Mouse (Mus musculus) mesoderm, embryonic 11.5 days (tissue): ENCODE measurements around the gene Cnih3.

Experiments
- DNase-seq: peaks from one replicate; pipeline ENCODE4 v3.0.0-alpha.2; 2012; ENCODE audit warnings: low read depth, low spot score

Gene Cnih3

DNA sequence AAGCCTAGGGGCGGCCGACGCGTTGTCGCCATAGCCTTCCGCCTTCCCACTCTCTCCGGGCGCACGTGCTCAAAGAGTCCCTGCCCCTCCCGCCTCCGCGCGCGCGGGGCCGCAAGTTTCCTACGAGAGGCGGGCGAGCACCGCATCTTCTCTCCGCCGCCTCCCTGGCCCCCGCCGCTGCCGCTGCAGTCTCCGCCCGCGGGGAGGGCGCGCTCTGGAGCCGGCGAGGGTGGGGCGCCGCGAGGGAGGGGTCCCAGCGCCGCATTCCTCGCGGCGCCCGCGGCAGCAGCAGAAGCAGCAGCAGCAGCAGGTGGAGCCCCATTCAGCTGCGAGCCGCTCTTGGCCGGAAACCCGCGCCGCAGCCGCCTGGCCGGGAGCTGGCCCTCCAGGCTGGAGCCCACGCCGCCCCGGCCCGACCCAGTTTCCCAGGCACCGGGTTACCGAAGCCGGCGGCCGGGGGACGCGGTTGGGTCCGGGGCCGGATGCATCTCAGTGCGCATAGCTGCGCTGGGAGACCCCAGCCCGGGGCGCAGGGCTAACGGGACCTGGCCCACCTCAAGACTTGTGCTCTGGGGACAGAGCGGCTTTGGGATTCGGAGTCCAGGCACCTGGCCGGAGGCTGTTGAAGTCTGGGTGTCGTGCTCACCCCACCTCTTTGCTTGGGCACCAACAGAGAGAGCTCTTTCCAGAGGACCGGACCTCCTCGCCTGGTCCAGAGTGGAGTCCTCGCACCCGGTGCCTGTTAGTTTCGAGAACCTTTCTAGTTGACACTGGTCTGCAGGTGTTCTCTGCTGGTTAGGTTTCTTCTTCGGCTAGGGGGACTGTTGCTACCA is at the start of gene Cnih3:
Cnih3 (plus strand) TSS at position 262 of the 833 bp plus-strand sequence.
- peak; percentile 60 for DNase-seq

DNA sequence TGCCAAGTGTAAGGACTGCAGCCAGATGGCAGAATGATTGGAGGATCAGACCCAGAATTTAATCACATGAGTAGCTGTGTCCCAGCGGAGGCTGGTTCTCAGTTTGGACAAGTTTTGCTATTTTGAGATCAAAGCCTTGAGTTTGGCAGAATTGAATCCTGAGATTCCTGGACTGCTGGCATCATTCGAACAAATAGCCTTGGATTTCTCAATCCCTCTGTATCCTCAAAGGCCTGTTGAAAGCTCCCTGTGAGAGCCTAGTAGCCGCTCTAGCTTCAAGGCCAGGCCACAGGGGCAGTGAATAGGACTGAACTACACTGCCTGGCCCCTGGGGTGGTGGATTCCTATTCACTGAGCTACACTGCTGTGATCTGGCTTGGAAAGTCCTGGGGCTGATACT is 44.4 kb upstream of the Cnih3 start:
- DNase-seq, result no peak

DNA sequence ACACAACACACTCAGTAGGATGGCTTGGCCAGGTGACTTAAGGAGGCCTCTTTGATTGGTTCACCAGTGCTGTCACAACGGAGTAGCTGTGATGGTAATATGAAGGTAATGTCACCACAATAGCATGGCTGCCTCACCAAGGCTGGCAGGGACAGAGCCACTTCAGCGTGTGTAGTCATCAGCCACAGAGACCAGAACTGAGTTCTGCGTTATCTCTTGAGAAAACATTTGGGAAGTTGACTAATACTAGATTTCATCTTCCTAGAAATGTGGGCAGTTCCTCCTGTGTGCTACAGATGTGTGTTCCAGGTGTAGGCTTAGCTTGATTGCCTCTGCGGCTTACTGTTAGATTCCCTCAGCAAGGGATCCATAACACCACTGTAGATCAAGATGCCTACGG is 41.7 kb upstream of the Cnih3 start:
- DNase-seq, result no peak

DNA sequence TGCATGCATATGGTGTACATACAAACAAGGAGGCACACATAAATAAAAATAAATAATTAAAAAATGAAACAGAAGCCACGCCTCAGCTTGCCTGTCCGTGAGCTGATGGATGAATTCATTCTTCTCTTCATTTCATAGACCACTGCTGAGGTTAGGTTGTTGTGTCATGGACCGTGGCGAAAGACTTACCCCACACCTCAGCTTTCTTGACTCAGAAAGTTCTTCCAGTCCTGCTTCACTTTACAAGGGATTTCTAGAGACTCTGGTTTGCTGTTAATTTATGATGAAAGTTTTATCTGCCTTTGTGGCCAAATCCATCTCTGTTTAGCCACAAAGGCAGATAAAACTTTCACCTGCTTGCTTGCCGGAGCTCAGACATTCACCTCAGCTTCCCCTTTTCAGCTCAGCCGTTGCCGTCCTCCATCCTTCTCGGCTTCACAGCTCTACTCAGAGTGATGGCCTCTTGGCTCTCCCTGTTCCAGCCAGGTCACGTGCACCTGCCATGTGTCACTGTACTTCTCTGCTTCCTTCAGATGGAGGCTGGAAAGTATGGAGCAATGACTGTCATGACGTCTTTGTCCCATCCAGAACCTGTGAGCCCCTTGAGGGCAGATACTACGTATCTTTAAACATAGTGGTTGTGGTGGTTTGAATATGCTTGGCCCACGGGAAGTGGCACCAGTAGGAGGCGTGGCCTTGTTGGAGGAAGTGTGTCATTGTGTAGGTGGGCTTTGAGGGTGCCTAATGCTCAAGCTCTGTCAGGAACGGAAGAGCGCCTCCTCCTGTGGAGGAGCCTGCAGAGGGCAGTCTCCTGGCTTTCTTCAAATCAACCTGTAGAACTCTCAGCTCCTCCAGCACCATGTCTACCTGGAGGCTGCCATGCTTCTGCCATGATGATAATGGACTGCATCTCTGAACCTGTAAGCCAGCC is 40.0 kb upstream of the Cnih3 start:
- DNase-seq, result no peak

DNA sequence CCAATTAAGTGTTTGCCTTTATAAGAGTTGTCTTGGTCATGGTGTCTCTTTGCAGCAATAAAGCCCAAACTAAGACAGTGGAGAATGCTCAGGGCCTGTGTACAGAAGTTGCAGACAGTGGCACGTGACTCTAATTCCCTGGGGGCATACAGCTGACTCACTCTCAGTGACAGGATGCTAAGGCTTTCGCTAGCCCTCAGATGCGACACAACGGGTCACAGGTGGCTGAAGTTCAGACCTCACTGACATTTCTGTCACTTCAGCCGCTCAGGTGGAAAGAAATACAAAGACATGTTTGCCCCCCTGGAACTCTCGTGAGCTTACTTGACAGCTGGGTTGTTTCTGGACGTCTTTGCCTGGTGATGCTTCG is 39.4 kb upstream of the Cnih3 start:
- no peak for DNase-seq

DNA sequence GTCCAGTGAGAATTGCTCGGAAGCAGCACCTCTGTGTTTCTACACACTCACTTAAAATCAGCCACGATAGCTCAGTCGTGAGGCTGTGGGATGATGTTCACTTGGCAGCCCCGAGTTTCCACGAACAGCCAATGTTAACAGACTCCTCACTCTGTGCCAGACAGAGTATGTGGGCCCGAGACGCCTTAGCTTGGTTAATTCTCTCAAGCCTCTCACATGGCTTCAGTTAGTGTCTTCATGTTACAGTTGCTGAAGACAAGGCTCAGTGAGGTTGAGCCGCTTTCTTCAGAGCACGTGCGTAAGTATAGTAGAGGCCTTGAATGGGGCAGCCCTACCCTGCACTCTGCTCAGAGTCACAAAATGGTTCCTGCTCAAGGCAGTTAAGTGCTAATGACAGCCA is 38.1 kb upstream of the Cnih3 start:
- no peak for DNase-seq

DNA sequence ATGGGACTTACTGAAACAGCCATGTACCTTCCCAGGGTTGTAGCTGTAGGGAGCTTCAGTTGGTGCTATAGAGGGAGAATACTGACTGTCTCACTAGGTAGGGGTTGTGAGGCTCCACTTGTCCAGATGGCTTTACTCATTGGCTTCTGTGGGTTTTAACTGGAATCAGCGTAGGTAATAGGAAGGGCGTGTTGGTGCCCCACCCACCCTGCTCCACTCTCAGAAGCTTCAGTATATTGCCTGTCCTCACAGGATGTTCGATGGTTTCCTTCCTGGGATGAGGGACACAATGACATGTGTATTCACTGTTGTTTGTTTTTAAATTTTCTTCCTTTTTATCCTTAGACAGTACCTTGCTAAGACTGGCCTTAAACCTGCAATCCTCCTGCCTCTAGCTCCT is 37.1 kb upstream of the Cnih3 start:
- DNase-seq, result no peak

DNA sequence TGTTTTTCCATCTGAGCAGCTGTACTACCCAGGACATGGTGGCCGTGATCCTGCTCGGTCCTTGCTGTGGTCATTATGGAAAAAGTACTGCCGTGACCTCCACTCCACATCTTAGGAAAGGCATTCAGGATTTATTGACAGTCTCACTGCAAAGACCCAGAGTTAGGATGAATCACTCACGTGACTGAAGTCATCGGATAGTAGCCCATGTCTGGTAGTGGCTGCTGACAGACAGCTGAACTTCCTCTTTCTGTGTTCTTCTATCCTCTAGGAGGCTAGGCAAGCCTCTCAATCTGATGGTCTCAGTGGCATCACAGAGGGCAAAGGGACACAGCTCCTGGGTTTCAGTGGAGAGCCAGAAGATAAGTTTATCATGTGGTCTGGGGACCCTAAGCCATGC is 35.9 kb upstream of the Cnih3 start:
- DNase-seq, result no peak

DNA sequence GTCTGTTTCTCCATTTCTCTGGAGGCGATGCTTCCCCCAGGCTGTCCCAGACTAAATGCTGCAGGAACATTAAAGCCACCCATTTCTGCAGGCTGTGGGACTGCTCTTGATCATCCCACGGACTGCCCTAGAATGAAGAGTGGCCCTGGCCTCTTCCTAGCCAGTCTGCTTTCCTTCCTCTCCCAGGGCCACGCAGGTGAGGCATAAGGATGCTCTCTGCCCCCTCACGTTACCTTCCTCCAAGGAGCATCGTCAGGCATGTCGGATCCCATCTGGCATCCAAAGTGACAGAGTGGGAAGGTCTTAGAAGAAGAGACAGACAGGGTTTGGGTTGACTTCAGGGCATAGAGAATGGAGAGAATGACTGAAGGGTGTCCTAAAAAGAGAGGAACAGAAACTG is 33.0 kb upstream of the Cnih3 start:
- DNase-seq, result no peak

DNA sequence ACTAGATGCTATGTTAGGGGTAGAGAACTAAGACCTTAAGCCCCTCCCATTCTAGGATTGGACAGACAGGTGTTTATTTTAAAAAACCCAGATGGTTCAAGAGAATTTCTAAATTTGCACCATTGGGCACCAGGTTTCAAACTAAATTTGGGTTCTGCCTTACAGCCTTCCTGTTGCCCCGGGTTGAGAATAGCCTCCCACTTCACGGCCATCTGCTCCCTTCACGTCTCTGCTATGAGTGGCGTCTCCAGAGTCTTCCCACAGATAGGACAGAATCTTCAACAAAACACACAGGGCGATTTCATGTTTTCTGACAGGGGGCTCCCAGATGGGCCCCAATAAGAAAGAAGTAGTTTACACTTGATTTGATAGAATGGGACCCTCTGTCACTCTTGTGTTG is 31.3 kb upstream of the Cnih3 start:
- no peak for DNase-seq

DNA sequence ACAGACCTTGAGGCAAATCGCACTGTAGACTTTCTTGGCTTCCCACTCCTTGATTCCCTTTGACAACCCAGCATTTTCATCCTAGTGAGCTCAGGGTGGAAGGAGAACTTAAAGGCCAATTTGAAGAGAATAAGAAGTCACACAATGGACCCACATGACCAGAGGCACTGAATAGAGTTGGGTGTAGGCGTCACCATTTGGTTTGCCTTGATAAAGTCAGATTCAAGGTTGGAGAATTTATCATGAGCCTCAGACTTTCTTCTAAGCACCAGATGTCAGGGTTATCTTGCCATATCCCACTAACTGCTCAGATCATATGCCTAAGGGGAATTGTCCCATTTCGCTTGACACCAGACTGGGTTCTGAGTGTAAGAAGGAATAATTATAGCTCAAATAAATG is 29.3 kb upstream of the Cnih3 start:
- no peak for DNase-seq

DNA sequence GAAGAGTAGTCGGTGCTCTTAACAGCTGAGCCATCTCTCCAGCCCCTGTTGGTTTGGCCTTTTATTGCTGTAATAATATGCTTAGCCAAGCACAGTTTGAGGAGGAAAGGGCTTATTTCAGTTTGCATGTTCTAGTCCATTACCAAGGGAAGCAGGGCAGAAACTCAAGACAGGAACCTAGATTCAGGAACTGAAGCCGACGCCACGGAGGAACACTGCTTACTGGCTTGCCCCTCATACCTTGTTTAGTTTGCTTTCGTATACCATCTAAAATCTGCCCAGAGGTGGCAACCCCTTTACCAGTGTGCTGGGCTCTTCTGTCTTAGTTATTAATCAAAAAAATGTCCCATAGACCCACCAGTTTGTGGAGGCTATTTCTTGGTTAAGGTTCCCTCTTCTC is 25.3 kb upstream of the Cnih3 start:
- DNase-seq, result no peak

DNA sequence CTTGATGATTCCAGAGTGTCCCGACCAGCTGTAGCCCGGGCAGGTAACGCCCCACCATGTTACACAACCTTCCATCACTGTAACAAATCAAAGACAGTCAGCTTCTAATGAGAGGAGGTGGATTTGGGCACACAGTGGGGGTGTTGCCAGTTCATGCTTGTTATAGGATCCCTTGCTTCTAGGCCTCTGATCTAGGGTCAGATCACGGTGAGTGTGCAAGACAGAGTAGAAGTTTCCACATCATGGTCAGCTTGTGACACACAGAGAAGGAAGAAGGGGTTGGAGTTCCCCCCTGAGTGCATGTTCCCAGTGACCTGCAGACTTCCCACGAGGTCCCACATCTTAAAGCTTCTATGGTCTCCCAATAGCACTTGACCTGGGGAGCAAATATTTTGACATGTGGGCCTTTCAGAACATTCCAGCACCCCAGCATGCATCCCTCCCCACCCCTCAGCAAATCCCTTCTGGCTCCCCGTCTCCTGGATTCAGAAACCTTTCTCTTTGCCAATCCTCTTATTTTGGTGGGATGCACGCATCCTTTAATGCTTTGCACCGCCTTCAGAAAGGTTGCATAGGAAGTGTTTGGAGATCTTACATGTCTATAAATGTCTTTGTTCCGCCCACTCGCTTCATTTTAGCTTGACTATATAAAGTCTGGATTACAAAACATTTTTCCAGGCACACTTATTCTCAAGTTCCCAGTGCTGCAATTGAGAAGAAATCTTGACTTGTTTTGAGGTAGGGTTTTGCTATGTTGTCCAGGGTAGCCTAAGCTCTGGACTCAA is 24.6 kb upstream of the Cnih3 start:
- no peak for DNase-seq

DNA sequence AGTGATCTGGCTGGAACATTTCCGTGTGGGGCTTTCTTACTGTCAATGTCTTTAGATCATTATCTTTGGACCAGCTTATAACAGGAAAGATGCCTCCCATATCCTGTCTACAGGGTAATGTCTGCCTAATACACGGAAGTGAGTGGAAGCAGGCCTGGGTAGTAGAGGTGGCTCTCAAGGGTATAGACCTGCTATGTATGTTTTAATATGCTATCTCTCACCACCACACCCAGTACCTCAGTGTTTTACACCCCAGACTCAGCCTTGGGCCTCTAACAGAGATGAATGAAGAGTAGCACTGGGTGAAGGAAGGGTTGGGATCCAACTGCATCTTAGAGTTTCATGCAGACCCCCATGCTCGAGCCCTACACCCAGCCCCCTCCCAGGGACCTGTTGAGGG is 23.3 kb upstream of the Cnih3 start:
- DNase-seq, result no peak

DNA sequence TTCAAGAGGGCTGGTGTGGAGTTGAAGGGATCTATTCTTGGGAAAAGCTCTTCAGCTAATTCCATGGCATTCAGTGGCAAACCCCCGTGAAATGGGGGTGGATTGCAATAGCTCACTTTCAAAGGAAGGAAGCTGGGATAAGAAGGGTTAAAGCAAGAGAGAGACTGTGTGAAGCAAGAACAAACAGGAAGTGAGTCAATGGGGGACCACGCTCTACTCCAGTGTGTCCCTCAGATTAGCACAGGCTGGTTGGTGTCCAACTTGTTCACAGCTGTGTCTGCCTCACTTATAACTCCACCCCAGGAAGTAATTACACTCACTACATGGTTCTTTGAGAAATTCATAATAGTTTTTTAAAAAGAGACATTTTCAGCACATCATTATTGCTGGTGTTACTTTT is 19.8 kb upstream of the Cnih3 start:
- DNase-seq, result no peak

DNA sequence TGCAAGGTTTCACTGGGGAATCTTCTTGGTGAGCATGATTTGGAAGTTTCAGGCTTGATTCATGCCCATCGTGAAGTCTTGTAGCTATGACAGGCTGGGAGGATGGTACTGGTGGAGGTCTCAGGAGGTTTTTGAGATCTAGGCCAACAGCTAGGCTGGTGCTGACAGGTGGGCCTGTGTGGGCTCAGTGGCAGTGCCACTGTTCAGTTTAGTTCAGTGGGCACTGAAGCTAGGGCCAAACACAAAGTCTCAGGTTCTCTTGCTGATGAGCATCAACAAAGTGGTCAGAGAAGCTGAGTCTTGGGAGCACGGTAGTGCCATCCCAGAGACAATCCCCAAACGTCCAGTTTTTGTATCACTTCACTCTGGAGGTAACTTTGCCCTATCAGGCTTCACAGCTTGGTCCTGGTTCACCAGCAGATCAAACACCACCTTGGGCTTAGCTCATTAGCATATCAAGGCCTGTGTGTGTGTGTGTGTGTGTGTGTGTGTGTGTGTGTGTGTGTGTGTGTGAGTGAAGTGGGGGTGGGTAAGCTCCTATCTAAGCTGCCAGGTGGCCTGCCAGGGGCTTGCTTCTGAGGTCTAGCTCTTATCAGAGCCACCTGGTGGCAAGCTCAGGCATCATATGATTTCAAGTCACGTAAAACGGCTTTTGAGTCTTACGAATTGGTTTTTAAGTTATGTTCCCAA is 18.0 kb upstream of the Cnih3 start:
- DNase-seq, result no peak

DNA sequence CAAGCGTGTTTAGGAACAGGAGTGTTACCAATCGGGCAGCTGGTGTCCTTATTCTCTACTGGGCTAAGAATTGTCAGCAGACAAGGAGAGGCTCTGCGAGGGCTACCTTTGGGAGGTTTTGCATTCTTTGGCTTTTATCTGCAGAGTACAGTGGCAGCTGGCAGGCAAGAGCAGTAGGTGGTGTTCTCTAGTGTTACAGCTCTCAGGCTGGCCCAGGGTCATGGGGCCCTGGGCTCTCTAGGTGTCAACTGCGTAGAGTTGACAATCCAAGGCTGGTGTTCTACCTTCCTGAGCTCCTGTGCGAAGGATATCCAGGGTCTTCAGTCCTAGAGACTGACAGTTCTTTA is 17.4 kb upstream of the Cnih3 start:
- no peak for DNase-seq

DNA sequence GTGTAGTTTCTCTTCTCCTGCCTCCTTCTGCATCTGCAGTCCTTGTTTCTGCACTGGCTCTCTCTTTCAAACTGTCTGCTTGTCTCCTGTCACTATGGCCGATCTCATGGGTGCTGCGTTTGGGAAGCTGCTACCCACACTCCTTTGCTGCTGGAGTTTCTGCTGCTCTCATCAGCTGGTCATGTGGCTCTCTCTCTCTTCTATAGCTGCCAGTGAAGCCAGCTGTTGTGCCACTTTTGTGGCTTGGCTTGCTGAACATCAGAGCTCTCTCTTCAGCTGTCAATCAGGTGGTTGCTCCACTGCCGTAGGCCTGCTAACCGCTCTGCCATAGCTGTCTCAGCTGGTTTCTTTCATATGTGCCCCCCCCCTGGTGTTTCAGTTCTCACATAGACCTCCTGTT is 17.0 kb upstream of the Cnih3 start:
- no peak for DNase-seq

DNA sequence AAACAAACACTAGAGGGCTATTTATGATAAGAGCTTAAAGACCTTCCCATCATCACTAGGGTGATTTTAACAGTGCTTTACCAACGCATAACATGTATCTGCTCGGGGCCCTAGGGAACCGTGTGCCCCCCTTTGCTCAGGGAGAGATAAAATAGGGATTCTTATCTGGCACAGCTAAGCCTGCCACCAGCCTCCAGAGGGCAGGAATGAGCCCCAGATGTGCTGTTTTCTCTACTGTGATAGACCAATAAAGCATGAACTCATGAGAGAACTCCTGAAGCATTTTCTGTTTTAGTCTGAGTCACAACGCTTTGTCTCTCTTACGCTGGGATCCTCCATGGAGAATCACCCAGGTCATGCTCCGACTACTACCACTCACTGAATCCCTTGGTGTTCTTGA is 15.6 kb upstream of the Cnih3 start:
- DNase-seq, result no peak

DNA sequence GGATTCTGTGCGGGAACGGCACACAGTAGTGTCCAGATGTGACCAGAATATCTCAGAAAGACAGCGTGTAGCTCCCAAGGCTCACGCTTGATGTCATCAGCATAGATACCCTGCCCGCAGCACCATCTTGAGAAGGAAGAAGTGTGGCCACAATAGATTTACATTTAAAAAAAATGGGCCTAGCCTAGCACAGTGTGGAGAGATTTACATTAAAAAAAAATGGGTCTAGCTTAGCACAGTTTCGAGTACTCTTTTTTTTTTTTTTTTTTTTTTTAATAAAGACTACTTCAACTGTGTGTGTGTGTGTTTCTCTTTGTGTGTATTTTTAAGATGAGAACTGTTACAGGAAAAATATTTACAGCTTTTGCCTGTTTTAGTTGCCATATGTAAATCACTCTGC is 13.3 kb upstream of the Cnih3 start:
- DNase-seq, result no peak

DNA sequence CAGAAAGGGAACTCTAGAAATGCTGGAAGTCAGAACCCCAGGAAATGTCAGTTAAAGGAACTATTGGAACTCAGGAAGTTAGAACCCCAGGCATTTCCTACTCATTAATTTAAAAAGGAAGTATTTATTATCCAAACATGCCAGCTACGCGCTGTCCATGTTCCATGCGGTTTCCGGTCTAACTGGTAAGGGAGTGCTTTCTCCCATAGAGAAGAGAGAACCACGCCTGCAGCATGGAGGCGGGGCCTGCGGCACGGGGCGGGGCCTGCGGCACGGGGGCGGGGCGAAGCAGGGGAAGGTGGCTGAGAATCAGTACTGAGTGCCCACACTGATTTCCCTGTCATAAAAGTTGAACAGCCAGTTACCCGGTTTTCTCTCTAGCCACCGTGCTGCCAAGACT is 6.9 kb upstream of the Cnih3 start:
- no peak for DNase-seq

DNA sequence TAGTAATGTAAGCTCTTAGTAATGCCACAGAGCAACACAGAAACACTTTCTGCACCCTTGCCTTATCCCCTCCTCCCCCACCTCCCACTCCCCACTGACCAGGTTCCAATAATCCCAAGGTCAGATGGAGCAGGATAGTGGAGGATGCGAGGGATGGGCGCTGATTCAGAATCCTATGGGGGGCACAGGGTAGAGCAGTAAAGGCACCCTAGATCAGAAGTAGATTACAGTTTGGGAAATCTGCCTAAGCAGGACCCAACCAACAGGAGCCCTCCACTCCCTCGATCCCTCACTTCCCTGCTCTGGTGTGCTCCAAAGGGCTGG is 423 bp upstream of the Cnih3 start:
- no peak for DNase-seq
